Mouse (Mus musculus) liver, adult (tissue): ENCODE measurements around the gene Slc31a2.
A peak's percentile ranks its signal among the peaks of the same experiment; 100 is the strongest.

Experiments used
- GATA4 ChIP-seq: IDR thresholded peaks from 2 replicates; pipeline ENCODE4 v1.6.1; 2014; ENCODE audit warnings: mild to moderate bottlenecking, low read length; ENCODE audit not compliant: insufficient replicate concordance

Slc31a2 gene

DNA sequence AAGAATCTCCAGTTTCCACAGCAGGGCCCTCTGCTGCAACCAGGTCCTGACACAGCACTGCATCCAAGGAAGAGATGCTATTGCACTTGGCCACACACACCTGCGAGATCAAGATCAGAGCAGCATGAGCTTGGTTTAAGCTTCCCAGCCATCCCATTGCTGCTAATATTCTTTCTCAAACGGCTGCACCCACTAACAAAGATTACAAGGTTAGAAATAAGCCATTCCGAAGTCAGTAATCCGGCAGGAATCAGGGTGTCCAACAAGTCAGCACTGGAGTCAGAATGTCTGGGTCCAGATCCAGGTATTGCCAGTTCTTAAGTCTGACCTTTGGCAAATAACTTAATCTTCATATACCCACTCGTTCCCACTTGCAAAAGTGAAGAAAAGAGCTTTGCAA lies 76.2 kb downstream of the Slc31a2 start:
- TF ChIP-seq GATA4 = no peak

- TF ChIP-seq GATA4 = no peak
These were observed 81.6 kb downstream of the Slc31a2 start for GRCm38 (mm10) chr4:62344000-62344399.

- no peak for TF ChIP-seq GATA4
These were observed 83.5 kb downstream of the Slc31a2 start for GRCm38 (mm10) chr4:62345827-62346226.

GRCm38 (mm10) chr4:62347605-62348328 lies 85.4 kb downstream of the Slc31a2 start:
- TF ChIP-seq GATA4 = peak; percentile 61
